Mouse (Mus musculus): ENCODE measurements around the gene Pdcd6ip.
"Not testable (repeated sequence)": the region's sequence is repeated elsewhere in the genome, so short reads cannot be mapped to it uniquely, and the experiment has no call there.

The Pdcd6ip gene

DNA sequence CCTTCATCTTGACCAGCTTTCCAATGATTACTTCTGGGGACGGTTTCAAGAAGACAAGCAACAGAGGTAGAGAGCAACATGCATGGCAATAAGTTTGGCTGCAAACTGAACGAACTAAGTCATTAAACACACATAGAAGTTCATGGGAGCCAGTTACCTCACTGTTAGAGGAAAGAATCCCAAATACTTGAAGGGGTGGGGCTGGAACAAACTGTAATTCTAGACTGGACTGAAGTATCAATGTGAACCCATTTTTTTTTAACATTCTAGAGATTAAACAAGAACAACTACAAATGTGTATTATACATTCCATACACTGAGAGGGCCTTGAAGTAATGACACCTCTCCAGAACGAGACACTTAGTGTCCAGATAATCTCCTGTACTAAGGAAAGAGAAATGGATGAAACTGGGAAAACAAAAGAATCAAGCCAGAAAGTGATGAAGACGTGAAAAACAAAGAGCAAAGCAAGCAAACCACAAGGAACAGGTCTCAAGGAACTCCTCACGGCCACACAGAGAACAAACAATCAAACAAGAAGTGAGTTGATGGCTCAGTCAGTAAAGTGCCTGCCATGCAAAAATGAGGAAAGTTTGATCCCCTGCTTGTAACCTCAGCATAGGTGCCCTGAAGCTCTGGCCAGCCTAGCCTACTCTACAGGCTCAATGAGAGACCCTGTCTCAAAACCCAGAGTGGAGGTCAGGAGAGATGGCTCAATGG, 6.5 kb downstream of the Pdcd6ip start:
- DNase-seq = no peak

GRCm38 (mm10) chr9:113687461-113687860, 20.6 kb downstream of the Pdcd6ip start:
- DNase-seq = no peak

DNA sequence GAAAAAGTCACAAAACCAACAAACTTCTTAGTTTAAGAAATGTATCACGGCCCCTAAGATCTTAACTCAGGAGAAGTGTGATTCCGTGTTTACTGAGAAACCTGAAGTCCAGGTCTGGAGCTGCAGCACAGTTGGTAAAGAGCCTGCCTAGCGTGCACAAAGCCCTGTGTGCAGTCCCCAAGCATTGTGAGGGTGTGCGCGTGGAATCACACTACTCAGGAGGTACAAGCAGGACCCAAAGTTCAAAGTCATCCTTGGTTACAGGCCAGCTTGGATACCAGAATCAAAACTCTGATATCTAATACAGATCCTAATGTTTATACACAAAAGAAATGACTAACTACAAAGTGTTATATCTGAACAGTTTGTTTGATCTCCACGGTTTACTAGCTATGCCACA, 34.3 kb downstream of the Pdcd6ip start:
- DNase-seq = no peak

DNA sequence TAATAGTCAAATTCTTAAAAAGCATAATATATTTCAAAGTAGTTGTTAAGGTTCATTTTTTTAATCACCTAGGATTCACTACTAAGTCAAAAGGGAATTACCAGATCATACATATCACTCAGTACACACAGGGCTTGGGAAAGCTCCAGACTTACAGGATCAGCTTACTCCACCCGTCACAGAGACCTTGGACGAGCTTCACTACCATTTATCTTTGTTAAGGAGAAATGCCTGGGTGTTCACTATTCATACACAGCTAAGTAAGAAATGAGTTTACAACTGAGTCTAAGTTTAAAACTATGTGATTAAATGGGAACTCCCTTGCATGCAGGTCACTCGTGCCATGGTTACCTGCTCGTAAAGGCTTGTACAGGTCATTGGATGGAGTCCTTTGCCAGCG, 35.7 kb downstream of the Pdcd6ip start:
- no peak for DNase-seq

GRCm38 (mm10) chr9:113670857-113671106, 37.3 kb downstream of the Pdcd6ip start:
- DNase-seq = no peak

GRCm38 (mm10) chr9:113670105-113670856, 37.8 kb downstream of the Pdcd6ip start:
- DNase-seq = no peak

GRCm38 (mm10) chr9:113663476-113663875, 44.6 kb downstream of the Pdcd6ip start:
- DNase-seq = no peak

GRCm38 (mm10) chr9:113657837-113658236, 50.2 kb downstream of the Pdcd6ip start:
- DNase-seq = no peak

DNA sequence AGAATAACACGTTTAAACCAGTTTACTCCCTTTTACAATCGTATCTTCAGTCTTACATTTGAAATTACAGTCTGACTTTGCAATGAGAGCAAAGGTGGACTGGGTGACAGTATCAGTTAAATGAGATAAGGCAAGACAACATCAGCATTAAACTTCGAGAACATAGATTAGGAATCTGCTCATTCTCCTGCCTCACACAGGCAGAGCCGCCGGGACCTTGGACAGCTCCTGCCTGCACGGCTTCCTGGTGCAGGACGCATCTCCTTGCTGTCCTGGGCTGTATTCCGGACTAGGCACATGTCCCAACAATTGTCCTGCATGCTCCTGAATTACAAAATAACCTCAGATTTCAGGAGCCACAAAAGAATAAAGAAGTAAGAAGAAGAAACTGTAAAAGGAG, 54.5 kb downstream of the Pdcd6ip start:
- DNase-seq = peak; percentile 52 to 54

DNA sequence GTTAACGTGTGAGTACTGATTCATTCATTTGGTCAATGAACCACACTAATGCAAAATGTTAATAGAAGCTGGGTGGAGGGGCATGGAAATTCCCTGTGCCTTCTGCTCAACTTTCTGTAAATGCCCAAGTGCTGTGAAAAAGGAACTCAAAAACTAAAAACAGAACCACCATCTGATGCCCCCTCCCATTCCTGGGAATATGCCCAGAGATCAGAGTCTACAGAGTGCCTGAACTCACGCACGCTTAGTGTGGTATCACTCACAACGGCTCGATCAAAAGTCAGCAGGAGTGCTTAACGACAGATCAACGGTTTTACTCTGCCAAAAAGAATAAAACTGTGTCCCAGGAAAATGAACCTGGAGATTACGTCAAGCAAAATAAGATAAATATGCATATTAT, 57.3 kb downstream of the Pdcd6ip start:
- DNase-seq = no peak

- DNase-seq = not testable (repeated sequence)
These were observed 58.8 kb downstream of the Pdcd6ip start for GRCm38 (mm10) chr9:113649211-113649610.

DNA sequence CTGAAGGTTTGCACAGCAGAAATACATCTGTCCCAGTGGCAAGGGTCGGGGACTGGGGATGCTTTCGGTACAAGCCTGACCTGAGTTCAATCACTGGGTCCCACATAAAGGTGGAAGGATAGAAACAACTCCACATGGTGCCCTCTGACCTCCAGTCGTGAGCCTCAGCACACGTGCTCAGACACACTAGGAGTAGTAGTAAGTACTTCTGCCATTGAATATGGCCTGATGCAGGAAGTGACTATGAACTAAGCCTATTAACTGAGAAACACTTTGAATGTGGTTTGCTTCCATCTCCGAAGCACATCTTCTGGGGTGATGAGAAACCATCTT, 62.3 kb downstream of the Pdcd6ip start:
- DNase-seq = no peak

DNA sequence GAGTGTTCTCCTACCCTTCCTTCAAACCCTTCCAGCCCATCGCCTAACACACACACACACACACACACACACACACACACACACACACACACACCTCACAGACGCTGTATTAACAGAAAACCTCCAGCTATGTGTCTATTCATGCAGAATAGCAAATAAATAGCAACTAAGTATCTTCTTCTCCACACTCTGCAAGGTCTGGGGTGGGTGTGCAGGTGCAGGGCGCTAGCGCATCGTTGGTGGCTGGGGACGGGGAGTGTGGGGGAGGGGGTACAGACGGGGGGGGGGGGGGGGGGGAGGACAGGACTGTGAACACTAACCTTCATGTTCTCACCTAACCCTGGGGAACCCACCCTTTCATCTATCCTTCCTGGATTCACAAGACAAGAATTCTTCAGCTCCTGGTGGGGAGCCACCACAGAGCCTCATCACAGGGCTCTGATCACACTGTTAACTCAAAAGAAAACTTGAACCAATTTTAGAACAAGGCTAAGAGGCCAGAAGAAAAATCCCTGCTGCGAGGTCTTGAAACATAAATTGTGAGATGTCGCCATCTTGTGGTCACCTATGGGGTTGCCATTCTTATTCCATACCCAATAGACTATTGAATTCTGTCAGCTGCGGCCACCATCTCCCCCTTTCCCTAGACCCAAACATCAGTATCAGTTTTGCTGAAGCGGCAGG, 62.8 kb downstream of the Pdcd6ip start:
- peak; percentile 75 to 78 for DNase-seq

DNA sequence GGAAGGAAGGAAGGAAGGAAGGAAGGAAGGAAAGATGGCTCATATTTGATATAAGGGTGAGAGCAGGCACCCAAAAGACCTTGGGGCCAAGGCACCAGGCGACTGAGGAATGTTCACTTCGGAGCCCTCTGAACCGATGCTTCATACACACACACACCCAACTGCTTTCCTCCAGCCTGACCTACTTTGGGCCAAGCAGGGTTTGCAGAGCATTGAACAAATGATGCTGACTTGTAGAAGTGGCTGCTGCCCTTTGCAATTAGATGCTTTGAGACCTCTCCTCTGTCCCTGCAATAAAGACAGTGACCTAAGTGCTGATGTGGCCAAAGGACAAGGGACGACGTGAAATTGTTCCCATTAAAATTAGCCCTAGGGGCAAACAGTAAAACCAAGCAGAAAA, 63.4 kb downstream of the Pdcd6ip start:
- no peak for DNase-seq

DNA sequence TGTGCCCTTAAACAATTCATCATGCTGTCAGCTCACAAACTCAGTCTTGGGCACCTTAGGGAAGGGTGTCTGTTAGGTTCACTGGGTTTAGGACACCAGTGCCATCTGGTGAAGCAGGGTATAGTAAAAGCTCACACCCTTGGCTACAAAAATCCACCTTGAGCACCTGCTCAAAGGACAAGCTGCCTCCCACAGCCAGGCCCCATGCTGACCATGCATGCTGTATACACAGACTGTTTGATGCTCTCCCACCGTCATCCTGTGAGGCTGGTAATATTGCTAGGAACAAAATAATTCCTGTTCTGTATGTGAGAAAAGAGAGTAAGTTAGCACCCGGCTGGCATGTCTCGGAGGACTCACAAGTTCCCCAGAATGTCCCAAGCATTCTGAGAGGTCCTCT, 64.0 kb downstream of the Pdcd6ip start:
- DNase-seq = no peak

DNA sequence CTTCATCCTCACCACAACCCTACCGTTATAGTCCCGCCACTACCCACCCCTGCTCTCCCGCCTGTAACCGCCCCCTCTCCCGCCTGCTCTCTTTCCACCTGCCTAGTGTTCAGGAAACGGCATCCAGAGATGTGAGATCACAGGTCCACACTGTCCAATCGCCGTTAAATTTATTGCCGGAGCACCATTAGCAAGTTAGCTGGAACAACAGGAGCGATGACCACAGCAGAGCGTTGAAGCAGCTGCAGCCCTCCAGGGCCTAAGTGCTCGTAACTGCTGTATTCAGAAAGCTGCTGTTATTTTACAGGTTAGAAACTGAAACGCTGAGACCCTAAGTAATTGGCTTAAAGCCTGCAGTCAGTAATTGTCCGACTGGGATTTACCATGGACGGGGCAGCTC, 64.4 kb downstream of the Pdcd6ip start:
- no peak for DNase-seq

DNA sequence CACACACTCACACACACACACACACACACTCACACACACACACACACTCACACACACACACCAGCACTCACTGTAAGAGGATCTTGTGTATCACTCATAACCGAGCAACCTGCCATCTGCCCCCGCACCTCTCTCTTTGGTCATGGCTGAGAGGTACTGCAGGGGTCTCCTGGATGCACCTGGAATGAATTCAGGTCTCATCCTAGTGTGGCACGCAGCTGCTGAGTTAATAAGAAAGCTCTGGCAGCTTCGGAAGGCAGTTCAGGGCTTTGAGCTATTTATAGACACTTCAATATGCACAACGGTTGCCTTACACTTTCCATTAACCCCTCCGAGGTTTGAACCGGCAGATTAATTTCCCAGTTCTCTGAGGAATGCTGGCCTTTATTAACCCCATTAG, 73.1 kb downstream of the Pdcd6ip start:
- peak in 1 of 2 experiments; percentile 33 for DNase-seq

DNA sequence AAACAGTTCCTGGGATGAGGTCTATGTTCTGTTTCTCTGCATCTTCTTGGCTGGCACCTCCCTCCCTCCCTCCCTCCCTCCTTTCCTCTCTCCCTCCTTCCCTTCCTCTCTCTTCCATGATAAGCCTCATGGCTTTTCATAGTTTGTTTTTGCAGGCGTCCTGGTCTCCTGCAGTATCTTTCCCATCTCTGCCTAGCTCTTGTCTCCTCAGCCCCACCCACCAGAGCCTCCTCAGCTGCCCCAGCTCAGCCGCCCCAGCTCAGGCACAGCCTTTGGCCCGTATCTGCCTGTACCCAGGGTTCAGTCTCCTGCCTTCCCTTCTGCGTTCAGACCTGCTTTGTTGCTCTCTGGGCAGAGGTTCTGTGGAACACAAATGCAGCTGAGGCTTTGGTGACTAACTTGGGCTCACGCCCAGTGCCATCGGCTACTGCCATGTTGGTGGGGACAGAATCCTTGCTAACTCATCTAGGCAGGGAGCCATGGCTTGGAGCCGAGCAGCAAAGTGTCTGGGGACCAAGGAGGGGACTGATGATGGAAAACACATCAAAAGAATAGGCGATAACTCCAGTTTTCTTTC, 74.8 kb downstream of the Pdcd6ip start:
- no peak for DNase-seq

GRCm38 (mm10) chr9:113632350-113633043, 75.6 kb downstream of the Pdcd6ip start:
- DNase-seq = no peak

DNA sequence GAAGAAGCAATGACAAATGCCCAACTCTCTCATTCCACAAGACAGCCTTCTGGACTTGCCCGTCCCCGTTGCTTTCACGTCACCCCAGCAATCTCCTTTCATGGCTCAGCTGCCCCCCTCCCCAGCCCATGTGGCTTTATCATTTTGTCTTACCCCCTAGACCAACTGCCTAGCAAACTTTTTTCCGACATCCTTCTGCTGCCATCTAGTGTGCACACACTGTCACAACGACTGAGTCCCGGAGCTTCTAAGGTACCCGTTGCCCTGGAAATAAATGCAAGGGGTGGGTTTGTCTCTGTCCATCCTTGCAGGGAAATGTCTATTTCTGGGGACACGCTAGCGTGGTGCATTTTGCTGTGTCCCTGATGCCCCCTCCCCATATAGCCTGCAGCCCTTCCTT, 78.4 kb downstream of the Pdcd6ip start:
- peak; percentile 71 for DNase-seq

- DNase-seq = no peak
These were observed 78.9 kb downstream of the Pdcd6ip start for GRCm38 (mm10) chr9:113629191-113629590.

GRCm38 (mm10) chr9:113628780-113629179, 79.3 kb downstream of the Pdcd6ip start:
- no peak for DNase-seq

GRCm38 (mm10) chr9:113626730-113627129, 81.3 kb downstream of the Pdcd6ip start:
- no peak for DNase-seq
